Mouse (Mus musculus) left cerebral cortex, adult 11 months (tissue): ENCODE data around the gene Cyb561.

Source experiments
- DNase-seq: peaks from one replicate; pipeline ENCODE4 v3.0.0; 2022; ENCODE audit warnings: low spot score

Cyb561 gene

GRCm38 (mm10) chr11:105952111-105952510 lies 1.0 kb downstream of the Cyb561 start:
- DNase-seq, result no peak

DNA sequence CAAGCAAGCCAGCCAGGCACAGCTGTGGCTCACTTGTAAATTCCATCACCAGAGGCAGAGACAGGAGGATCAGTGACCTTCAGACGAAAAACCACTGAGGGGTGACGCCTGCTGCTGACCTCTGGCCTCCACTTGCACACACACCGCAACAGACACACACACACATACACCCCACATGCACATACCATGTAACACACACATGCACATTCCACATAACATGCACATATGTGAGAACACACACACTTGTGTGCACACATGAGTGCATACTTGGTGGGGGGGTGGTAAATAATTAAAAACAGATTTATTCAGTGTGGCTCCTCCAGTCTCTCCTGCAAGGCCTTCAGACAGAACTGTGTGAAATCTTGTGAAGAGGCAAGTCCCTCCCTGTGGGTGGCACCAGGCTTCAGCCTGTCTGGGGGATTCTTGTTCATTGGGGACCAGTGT lies 1.5 kb downstream of the Cyb561 start:
- DNase-seq, result no peak

DNA sequence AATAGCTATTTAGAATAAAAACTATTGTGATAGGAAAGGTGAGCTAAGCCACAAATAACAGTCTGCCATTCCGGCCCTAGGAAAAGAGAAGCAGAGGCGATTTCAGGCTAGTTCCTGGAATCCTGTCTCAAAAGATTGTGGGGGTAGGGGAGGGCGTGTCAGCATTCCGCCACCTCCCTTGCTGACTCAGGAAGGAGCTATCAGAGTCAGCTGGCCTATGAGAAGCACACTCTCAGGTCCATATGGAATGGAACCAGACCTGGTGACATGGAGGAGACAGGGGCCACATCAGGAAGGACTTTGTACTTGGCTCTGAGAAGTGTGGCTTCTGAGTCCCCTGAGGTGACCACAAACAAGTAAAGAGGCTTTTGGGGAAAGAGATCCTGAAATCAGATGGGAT lies 2.6 kb downstream of the Cyb561 start:
- no peak for DNase-seq

DNA sequence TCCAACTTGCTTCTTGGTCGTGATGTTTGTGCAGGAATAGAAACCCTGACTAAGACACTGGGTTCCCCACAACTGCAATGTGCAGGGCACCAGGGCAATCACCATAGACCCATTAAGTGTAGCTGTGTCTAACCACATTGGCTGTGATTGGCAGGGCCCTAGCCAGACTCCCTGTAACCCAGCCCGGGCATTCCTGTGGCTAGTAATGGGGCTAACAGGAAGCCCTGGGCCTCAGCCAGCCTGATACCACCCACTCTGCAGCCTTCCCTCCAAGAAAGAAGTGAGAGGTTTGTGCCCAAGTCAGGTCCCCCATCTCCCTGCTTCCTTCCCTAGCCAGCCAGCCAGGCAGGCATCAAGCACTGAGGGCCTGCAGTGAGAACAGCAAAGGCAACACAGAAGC lies 4.9 kb downstream of the Cyb561 start:
- no peak for DNase-seq

DNA sequence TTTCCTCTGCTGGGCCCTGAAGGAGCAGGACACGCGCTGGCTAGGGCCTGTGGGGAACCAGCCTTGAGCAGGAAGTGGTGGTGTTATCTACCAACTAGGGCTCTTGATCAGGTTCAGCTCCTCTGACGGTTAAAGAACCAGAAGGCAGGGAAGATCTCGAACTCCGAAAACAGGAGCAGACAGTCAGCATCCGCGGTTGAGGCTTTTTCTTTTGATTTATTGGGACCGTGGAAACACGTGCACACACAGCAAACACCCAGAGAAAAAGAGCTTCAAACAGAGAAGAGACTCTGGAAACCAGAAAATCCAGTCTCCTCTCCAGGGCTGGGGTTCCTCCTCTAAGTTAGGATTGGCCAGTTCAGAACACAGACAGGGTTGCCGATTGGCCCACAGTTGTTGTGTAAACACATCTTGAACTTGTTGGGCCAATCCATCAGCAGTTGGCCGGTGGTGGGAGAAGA lies 6.4 kb downstream of the Cyb561 start:
- no peak for DNase-seq

- DNase-seq, result no peak
Measured at GRCm38 (mm10) chr11:105944770-105945672, 8.1 kb downstream of the Cyb561 start.

GRCm38 (mm10) chr11:105944126-105944621 lies 9.0 kb downstream of the Cyb561 start:
- peak; percentile 55 for DNase-seq

DNA sequence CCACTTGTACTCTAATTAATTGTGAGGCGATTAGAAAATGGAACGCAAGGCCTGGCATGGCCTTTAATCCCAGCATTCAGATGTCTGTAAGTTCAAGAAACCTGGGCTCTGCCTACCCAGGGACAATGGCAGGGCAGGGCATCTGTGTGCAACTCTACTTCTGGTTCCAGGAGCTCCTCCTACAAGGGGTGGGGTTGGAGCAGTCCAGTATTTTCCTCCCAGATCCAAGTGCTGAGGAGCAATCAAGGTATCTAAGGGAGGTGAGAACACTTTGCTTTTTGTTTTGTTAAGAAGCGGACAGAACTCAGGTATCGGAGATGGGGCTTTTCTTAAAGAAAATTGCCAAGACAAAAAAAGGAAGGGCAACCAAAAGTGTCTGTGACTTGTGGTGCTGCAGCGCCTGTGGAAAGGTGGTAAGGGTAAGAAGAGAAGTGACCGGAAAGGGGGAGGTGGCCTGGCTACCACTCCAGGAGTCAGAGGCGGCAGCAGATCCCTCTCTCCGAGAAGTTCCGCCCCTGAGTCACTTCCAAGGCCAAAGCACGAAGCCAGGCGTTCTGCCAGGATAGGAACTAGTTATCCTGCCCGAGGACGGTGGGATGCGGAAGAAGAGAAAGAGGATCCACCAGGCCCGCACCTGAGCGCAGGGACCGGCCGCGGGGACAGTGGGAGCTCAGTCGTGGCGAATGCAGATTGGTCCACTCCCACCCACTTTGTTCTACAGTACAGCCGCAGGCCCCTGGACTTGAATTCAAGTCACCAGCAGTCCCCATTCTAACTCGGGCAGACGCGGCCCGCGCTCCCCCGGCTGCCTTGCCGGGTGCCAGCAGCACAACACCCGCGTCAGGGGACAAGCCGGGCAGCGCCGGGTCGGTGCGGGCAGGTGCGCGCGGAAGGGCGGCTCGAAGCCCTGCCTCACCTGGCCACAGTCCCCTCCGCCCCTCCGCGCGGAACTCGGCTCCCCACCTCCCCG lies 9.7 kb downstream of the Cyb561 start:
- no peak for DNase-seq

- DNase-seq, result no peak
Measured at GRCm38 (mm10) chr11:105941973-105942372, 11.2 kb downstream of the Cyb561 start.

DNA sequence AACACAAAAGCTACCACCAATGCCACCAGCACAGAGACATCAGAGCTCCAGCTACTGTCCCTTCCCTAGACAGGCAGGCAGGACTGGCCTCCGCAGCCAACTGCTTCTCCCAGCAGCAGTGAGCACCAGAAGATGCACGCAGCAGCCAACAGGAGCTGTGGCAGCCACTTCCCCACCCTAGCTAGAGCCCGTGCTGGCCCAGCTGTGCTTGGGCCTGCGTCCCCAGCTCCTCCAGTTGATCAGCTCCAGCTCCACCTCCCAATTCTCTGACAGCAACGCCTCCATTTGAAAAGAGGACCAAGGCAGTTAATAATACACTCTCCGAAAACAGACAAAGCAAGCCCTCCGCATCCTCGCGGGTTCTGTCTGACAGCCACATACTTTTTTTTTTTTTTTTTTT lies 14.4 kb downstream of the Cyb561 start:
- DNase-seq, result no peak

DNA sequence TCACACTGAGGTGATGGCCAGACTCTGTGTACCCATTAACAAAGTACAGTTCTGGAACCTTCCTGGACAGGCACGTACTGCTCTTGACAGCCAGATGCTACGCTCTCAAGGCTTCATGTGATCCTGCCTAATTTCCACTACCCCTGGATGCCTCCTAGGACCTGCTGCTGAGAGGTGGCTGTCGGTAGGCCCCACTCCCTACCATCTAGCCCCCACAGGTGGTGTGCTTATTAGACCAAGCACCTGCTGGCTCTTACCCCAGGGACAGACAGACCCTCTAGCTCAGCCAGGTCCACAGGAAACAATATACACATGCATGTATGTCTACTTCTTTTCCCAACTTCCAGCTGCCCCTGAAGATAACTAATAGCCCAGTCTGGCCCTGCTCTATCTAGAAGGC lies 16.2 kb downstream of the Cyb561 start:
- DNase-seq, result no peak

- DNase-seq, result no peak
Measured at GRCm38 (mm10) chr11:105936200-105936599, 16.9 kb downstream of the Cyb561 start.

DNA sequence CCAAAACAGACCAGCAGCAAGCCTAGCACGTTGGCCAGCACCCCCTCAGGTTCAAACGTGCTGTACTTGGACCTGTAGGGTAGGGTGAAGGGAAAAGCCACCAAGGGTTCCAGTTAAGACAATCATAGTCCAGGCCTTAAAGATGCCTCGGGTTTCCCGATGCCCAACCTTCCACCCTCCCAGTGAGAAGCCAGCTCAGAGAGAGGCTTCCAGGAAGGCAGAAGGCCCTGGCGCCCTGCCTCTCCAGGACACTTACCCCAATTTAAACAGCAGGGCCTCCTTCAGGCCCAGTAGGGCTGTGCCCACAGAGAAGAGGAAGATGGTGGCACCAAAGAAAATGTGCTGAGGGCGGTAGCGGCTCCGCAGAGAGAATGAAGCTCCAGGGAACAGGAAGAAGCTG lies 17.6 kb downstream of the Cyb561 start:
- DNase-seq, result no peak

- DNase-seq, result no peak
Measured at GRCm38 (mm10) chr11:105934816-105935215, 18.3 kb downstream of the Cyb561 start.

GRCm38 (mm10) chr11:105934303-105934711 lies 18.8 kb downstream of the Cyb561 start:
- DNase-seq, result no peak

GRCm38 (mm10) chr11:105933746-105934145 lies 19.4 kb downstream of the Cyb561 start:
- DNase-seq, result no peak

DNA sequence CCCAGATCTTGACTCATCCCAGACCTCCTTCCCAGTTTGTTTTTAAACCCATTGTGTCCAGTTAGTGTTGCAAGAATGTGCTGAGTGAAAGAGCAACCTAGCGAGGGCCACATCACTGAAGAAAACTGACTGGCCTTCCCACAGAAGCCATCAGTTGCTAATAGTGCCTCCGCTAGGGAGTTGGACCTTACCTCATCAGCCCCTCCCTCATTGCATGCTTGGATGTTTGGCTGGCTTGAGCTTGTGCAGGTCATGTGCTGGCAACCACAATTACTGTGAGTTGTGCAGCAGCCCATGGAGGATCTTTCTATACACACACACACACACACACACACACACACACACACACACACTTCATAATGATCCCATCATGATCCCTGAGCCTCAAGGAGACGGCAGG lies 21.8 kb downstream of the Cyb561 start:
- no peak for DNase-seq

DNA sequence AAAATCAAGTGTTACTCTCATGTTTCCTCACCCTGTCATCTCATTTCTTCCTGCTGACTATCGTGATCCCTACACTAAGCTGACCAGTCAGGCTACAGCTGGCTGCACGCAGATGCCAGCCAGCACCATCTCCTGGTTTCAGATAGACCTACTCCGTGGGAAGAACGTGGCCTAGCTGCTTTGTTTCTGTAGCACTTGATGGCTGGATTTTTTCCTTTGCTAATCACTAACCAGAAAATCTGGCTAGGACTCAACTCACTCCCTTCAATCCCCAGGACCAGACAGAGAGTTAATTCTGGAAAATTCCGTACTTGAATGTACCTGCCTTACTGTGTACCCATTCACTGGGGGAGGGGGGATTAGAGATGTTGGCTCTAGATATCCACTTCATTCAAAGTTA lies 25.0 kb downstream of the Cyb561 start:
- no peak for DNase-seq

DNA sequence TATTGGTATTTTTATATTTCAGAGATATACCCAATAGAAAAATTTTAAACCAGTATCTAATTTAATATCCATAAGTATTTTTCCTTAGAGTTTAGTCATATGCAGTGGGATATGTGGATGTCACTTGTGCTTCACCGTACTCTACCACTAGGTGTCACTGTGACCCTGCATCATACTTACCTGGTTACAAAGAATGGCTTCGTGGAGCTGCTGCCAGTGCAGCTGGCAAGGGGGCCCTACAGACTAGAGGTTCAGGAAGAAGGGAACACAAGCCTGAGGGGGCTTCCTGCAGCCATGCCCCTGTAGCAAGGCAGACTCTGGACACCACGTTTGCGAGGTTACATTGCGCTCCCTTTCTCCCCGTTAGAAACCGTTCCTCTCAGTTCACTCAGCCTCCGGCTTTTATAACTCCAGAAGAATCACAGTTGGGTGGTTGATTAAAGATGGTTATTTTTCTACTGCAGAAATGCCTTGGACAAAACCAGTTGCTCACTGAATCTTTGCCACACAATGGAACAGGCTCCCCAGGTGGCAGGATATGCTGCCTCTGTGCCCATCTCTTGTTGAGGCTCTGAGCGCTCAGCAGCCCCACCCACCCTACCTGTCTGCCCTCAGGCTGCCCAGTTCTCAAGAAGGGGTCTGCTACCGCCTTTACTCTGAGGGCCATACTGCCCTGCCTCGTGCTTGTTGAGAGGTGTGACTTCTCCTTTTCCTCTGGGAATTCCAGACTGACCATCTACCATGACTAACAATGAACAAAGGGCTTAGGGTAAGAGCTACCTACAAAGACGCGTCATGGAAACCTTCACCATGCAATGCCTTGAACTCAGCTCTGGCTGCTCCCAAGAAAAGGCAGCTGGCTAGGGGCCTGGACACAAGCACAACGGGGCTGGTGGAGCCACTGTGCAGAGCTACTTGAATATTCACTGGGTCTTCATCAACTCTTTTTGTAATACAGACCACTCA lies 25.8 kb downstream of the Cyb561 start:
- DNase-seq, result peak; percentile 65

DNA sequence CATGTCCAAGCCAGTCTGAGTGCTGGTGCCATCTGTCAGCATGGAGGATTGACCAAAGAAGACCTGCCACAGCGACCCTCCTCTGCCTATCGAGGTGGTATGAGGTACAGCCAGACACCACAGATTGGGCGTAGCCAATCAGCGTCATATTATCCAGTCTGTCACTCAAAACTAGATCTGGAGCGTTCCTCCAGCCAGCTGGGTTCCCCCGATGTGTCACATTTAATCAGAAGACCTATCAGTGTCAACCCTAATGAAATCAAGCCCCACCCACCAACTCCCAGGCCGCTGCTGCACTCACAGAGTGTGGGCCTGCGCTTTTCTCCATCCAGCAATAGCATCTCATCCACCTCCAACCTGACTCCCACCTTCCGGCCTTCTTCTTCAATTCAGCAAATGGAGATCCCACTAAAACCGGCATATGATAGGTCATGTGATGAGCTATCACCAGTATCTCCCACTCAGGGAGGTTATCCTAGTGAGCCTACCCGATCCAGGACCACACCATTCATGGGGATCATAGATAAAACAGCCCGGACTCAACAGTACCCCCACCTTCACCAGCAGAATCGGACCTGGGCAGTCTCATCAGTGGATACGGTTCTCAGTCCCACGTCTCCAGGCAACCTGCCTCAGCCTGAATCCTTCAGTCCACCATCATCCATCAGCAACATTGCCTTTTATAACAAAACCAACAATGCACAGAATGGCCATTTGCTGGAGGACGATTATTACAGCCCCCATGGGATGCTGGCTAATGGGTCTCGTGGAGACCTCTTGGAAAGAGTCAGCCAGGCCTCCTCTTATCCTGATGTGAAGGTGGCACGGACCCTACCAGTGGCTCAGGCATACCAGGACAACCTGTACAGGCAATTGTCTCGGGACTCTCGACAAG lies 30.1 kb downstream of the Cyb561 start:
- no peak for DNase-seq
